Mouse (Mus musculus): ENCODE results near the gene Sez6. TPM values are rescaled to one million over a fixed set of nuclear protein-coding genes. Genes with fewer than 3 reads are reported as not detected.
A peak's percentile ranks its signal among the peaks of the same experiment; 100 is the strongest.

Gene Sez6
- total RNA-seq, 2 experiments from 2014 or later = not detected

GRCm38 (mm10) chr11:77937649-77938410, 7.2 kb downstream of the Sez6 start:
- ATAC-seq (replicated peaks; ENCODE audit: poor library complexity, severe bottlenecking) = no peak

- ATAC-seq (replicated peaks; ENCODE audit: poor library complexity, severe bottlenecking) = no peak
Observed at GRCm38 (mm10) chr11:77942230-77942629, 11.6 kb downstream of the Sez6 start.

- ATAC-seq (replicated peaks; ENCODE audit: poor library complexity, severe bottlenecking) = no peak
Observed at GRCm38 (mm10) chr11:77947860-77948259, 17.3 kb downstream of the Sez6 start.

- ATAC-seq (replicated peaks; ENCODE audit: poor library complexity, severe bottlenecking) = no peak
Observed at GRCm38 (mm10) chr11:77950125-77950685, 19.6 kb downstream of the Sez6 start.

- ATAC-seq (replicated peaks; ENCODE audit: poor library complexity, severe bottlenecking) = no peak
Observed at GRCm38 (mm10) chr11:77950797-77951228, 20.2 kb downstream of the Sez6 start.

- peak; percentile 56 for ATAC-seq (replicated peaks; ENCODE audit: poor library complexity, severe bottlenecking)
Observed at GRCm38 (mm10) chr11:77953671-77954070, 23.1 kb downstream of the Sez6 start.

GRCm38 (mm10) chr11:77956428-77956827, 25.8 kb downstream of the Sez6 start:
- ATAC-seq (replicated peaks; ENCODE audit: poor library complexity, severe bottlenecking) = no peak

GRCm38 (mm10) chr11:77958268-77958667, 27.7 kb downstream of the Sez6 start:
- no peak for ATAC-seq (replicated peaks; ENCODE audit: poor library complexity, severe bottlenecking)

- no peak for ATAC-seq (replicated peaks; ENCODE audit: poor library complexity, severe bottlenecking)
Observed at GRCm38 (mm10) chr11:77958932-77959331, 28.3 kb downstream of the Sez6 start.

- no peak for ATAC-seq (replicated peaks; ENCODE audit: poor library complexity, severe bottlenecking)
Observed at GRCm38 (mm10) chr11:77960199-77960598, 29.6 kb downstream of the Sez6 start.

GRCm38 (mm10) chr11:77960898-77961297, 30.3 kb downstream of the Sez6 start:
- ATAC-seq (replicated peaks; ENCODE audit: poor library complexity, severe bottlenecking) = no peak

- no peak for ATAC-seq (replicated peaks; ENCODE audit: poor library complexity, severe bottlenecking)
Observed at GRCm38 (mm10) chr11:77962946-77963345, 32.3 kb downstream of the Sez6 start.

- ATAC-seq (replicated peaks; ENCODE audit: poor library complexity, severe bottlenecking) = peak; percentile 37; the same call in 1 of the 2 replicates
Observed at GRCm38 (mm10) chr11:77964415-77965095, 34.0 kb downstream of the Sez6 start.

- ATAC-seq (replicated peaks; ENCODE audit: poor library complexity, severe bottlenecking) = no peak
Observed at GRCm38 (mm10) chr11:77965101-77966036, 34.8 kb downstream of the Sez6 start.

GRCm38 (mm10) chr11:77966037-77966391, 35.4 kb downstream of the Sez6 start:
- no peak for ATAC-seq (replicated peaks; ENCODE audit: poor library complexity, severe bottlenecking)

GRCm38 (mm10) chr11:77967114-77967513, 36.5 kb downstream of the Sez6 start:
- peak; percentile 61; the same call in 1 of the 2 replicates for ATAC-seq (replicated peaks; ENCODE audit: poor library complexity, severe bottlenecking)

- no peak for ATAC-seq (replicated peaks; ENCODE audit: poor library complexity, severe bottlenecking)
Observed at GRCm38 (mm10) chr11:77968786-77969185, 38.2 kb downstream of the Sez6 start.

- ATAC-seq (replicated peaks; ENCODE audit: poor library complexity, severe bottlenecking) = no peak
Observed at GRCm38 (mm10) chr11:77970718-77971117, 40.1 kb downstream of the Sez6 start.

- no peak for ATAC-seq (replicated peaks; ENCODE audit: poor library complexity, severe bottlenecking)
Observed at GRCm38 (mm10) chr11:77973520-77973919, 42.9 kb downstream of the Sez6 start.

GRCm38 (mm10) chr11:77974325-77974724, 43.7 kb downstream of the Sez6 start:
- ATAC-seq (replicated peaks; ENCODE audit: poor library complexity, severe bottlenecking) = no peak

Measured in granulocyte monocyte progenitor cell, adult 5-6 weeks (primary cell).